Mouse (Mus musculus): Measurements from ENCODE around the gene Cited1. TPM values are rescaled to one million over a fixed set of nuclear protein-coding genes. Genes with fewer than 3 reads are reported as not detected.

The Cited1 gene
- polyA plus RNA-seq (2016; fragmentation: Nextera tagmentation; extraction: Ambion mirVana): 931 and 1,034 TPM in 2 replicates

DNA sequence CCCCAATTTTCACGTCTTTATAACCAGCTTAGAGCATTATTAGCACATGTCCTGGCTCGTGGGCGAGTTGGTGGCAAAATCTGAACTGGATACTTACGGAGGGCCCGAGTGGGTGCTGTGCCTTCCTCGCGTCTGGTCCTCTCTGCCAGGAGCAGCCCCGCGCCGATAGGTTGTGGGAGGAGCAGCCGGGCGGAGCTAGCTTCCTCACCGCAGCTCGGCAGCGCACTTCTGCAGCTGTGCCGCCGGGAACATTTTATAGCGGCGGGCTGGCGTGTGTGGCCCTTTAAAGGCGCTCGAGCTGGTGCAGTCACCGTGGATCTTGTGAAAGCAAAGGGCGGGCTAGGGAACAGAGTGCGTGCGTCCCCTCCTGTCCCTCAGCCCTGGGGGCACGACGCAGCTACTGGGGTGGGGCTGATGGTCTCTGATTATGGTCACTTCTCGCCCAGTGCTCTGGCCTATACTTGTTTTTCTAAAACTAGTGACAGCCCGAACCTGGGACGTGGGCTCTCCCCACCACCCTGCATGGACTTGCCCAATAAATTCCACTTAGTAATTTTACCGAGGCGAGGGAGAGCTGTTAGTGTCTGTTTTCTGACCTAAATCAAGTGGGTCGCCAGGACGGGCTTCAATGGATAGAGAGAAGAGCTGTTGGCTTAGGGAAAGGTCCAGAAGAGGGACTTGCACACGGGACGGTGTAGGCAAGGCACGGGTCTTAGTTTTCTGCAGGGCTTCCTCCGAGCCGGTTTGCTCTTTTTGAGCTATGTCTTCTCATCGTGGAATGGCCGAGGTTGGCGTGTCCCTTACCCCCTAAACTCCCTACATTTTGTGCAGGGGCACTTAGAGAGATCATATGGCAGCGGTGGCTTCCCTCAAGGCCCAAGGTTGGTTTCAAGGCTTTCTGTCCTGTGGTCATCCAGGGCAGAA is at the start of gene Cited1:
Gene Cited1 (minus strand): TSS at position 245 of the 924 bp plus-strand sequence.
- Histone ChIP-seq H3K9me3 (replicated peaks) (no peaks in the 10 kb centered on the region), H3K27ac (ENCODE audit: poor library complexity, severe bottlenecking) (peak within 1 kb of the TSS; percentile 75), H3K27me3 (replicated peaks) (peaks cover 65% of the 10 kb centered on the region), H3K9ac (peak within 1 kb of the TSS; percentile 85), H3K4me1 (replicated peaks) (0 out of 2 replicates have a peak, but pooled peaks cover 5% of the 10 kb centered on the region), H3K36me3 (peaks cover 5% of the 10 kb centered on the region), H3K4me3 (peak within 1 kb of the TSS; percentile 67), H3K4me2 (peak within 1 kb of the TSS; percentile 78)
- 13% methylated on average over 44 of the region's 44 CpGs for WGBS
- peak; percentile 74 for ATAC-seq (ENCODE audit: insufficient number of reproducible peaks, low FRiP score)

DNA sequence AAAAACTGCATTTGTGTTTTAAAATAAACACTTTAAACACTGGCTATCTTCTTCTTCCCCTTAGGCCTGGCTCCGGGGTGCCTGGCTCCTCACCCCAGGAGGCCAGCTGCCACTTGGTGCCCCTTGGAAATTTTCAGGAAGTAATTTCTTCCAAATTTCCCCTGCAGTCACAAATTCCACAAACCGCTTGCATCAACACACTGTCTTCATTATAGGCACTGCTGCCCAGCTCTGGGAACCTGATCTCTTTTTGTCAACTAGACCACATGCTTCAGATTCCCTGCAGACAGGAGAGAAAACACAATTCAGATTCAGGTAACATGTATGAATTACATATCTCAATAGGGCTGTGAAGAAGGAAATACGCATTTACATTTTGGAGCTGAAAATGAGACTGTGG is 32.9 kb upstream of the Cited1 start:
- 0 out of 2 replicates have a peak, but pooled peaks cover 5% of the 10 kb centered on the region for H3K27me3 ChIP-seq (replicated peaks)
- no peak overlapping the region for H3K9ac ChIP-seq
- H3K4me2 ChIP-seq: no peak overlapping the region
- H3K27ac ChIP-seq (ENCODE audit: poor library complexity, severe bottlenecking): no peak overlapping the region
- H3K4me3 ChIP-seq: no peak overlapping the region
- H3K4me1 ChIP-seq (replicated peaks): peaks cover 17% of the 10 kb centered on the region; the same call in 1 of the 2 replicates
- no peaks in the 10 kb centered on the region for H3K36me3 ChIP-seq
- 56% methylated on average over 3 of the region's 3 CpGs for WGBS
- no peak for ATAC-seq (ENCODE audit: insufficient number of reproducible peaks, low FRiP score)
- H3K9me3 ChIP-seq (replicated peaks): no peaks in the 10 kb centered on the region

DNA sequence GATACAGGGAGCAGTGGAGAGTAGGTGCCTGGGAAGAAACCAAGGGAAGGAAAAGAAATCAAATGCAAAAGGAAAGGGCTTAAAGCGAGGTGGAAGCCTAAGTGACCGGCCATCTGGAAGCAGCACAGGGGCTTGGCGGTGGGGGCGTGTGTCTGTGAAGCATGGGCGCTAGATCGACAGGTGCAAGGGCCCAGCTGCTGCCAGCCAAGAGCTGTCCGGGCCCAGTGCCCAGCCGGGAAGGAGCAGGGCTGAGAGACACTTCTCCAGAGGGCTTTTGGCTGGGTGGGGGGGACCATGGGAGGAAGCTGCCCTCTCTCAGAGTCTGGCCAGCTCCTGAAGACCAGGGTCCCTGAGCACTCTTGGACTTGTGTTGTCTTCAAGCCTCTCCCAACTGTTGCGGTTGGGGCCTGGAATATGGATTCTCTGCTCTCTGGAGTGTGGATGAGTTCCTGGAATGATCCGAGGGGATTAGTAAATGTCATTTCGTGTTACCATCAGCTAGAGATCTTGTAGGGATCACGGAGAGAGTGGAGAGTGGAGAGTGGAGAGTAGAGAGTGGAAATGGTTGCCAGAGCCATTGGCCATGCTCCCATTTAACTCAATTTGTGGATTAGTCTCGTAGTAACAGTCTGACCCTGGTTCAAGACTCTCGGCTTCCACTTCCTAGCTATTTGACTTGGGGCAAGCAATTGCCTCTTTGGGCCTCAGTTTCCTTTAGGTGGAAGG is 10.8 kb upstream of the Cited1 start:
- H3K9ac ChIP-seq: no peak overlapping the region
- no peaks in the 10 kb centered on the region for H3K36me3 ChIP-seq
- H3K27ac ChIP-seq (ENCODE audit: poor library complexity, severe bottlenecking): no peak overlapping the region
- no peak for ATAC-seq (ENCODE audit: insufficient number of reproducible peaks, low FRiP score)
- H3K4me2 ChIP-seq: no peak overlapping the region
- no peaks in the 10 kb centered on the region for H3K4me1 ChIP-seq (replicated peaks)
- H3K27me3 ChIP-seq (replicated peaks): peaks cover 29% of the 10 kb centered on the region
- no peak overlapping the region for H3K4me3 ChIP-seq
- 80% methylated on average over 14 of the region's 14 CpGs for WGBS
- no peaks in the 10 kb centered on the region for H3K9me3 ChIP-seq (replicated peaks)

DNA sequence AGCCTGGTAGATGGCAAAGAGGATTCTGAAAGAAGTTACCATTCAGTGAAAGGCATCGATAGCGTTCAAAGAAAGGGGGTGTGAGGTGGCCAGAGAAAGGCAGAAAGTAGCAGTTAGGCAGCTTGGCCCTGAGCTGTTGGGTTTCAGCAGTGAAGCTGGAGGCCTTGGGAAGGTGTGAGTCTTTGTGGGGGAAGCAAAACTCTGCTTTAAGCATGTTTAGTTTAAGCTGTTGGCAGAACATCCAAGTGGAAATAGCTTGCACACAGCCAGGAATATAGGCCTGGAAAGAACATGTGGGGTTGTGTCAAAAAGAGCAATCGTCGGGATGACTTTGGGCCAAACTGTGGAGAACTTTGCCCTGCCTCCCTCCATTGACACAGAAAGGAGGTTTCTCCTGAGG is 7.8 kb upstream of the Cited1 start:
- Histone ChIP-seq H3K9ac (no peak overlapping the region), H3K4me2 (no peak overlapping the region), H3K9me3 (replicated peaks) (no peaks in the 10 kb centered on the region), H3K36me3 (no peaks in the 10 kb centered on the region), H3K27ac (ENCODE audit: poor library complexity, severe bottlenecking) (no peak overlapping the region), H3K4me1 (replicated peaks) (no peaks in the 10 kb centered on the region), H3K4me3 (no peak overlapping the region), H3K27me3 (replicated peaks) (peaks cover 29% of the 10 kb centered on the region)
- 86% methylated on average over 4 of the region's 4 CpGs for WGBS
- no peak for ATAC-seq (ENCODE audit: insufficient number of reproducible peaks, low FRiP score)

DNA sequence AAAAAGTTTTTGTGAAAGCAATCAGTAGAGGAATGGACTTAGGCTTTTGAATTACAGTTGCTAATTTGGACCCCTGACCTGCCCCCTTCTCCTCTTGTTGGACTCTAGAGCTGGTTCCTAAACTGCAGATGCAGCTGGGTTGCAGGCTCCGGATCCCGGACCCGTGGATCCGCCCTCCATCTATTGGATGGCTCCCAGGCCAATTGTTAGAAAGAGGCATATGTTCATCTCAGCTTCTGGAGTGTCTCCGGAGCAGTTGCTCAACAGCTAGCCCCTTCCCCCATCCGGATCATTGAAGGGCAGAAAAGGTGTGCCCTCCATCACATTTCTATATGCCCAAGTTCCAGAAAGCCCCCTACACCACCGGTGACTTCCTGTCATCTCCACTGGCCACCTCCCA is 1.9 kb upstream of the Cited1 start:
- 14% methylated on average over 7 of the region's 7 CpGs for WGBS
- Histone ChIP-seq H3K4me1 (replicated peaks) (0 out of 2 replicates have a peak, but pooled peaks cover 5% of the 10 kb centered on the region), H3K27me3 (replicated peaks) (peaks cover 51% of the 10 kb centered on the region), H3K4me2 (peak overlapping the region; percentile 78), H3K4me3 (peak overlapping the region; percentile 14; the same call in 1 of the 2 replicates), H3K36me3 (no peaks in the 10 kb centered on the region), H3K9me3 (replicated peaks) (no peaks in the 10 kb centered on the region), H3K27ac (ENCODE audit: poor library complexity, severe bottlenecking) (no peak overlapping the region), H3K9ac (no peak overlapping the region)
- no peak for ATAC-seq (ENCODE audit: insufficient number of reproducible peaks, low FRiP score)

DNA sequence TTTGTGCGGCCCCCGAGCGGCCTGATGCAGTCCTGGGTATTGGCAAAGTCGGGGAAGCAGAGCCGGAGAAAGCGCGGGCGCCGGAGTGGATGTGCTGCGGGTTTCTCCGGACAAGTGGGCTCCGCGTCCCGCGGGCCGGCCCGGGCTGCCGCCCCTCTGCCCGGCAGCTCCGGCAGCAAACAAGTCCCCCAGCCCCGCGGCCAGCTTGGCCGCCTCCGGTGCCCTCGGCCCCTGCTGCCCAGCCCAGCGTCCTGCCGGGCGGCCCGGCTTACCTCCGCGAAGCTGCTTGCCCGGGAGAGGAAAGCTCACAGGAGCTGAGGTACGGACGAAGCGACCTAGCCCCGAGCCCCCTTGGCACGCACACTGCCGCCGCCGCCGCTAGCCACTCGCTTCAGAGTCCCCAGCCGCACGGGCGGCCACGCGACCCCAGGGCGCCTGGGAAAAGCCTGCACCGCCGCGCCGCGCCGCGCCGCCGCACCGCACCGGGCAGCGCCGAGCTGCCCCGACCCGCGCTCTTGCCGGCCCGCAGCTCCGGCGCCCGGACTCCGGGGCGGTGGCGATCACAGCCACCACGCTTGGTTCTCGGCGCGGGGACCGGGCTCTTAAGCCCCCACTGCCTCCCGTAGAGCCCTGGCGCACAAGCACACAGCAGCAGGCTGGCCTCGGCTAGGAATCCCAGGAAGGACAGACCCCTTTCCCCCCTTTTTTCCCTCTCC is 602 bp downstream of the Cited1 start:
- ATAC-seq (ENCODE audit: insufficient number of reproducible peaks, low FRiP score): 0 out of 2 replicates have a peak, but pooled peaks have one; percentile 22
- no peaks in the 10 kb centered on the region; the same call in 1 of the 2 replicates for H3K9me3 ChIP-seq (replicated peaks)
- WGBS: 18% methylated on average over 73 of the region's 80 CpGs
- H3K36me3 ChIP-seq: peaks cover 11% of the 10 kb centered on the region
- 0 out of 2 replicates have a peak, but pooled peaks cover 5% of the 10 kb centered on the region for H3K4me1 ChIP-seq (replicated peaks)
- peak overlapping the region; percentile 85 for H3K9ac ChIP-seq
- H3K27me3 ChIP-seq (replicated peaks): peaks cover 65% of the 10 kb centered on the region
- H3K27ac ChIP-seq (ENCODE audit: poor library complexity, severe bottlenecking): peak overlapping the region; percentile 75
- peak overlapping the region; percentile 67 for H3K4me3 ChIP-seq
- H3K4me2 ChIP-seq: peak overlapping the region; percentile 78

DNA sequence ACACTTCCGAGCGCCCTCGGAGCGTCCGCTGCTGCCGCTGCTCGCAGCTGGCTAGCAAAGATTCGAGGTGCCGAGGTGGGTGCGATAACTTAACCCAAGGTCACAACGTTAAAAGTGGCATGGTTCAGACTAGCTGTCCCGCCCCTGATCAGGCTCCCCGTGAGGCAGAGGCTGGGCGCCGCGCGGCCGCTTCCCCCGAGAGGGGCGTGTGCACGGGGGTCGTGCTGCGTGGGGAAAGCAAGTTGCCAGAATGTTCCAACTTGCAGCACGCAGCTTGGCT is 1.1 kb downstream of the Cited1 start:
- Histone ChIP-seq H3K9me3 (replicated peaks) (no peaks in the 10 kb centered on the region; the same call in 1 of the 2 replicates), H3K27ac (ENCODE audit: poor library complexity, severe bottlenecking) (peak overlapping the region; percentile 75), H3K27me3 (replicated peaks) (peaks cover 65% of the 10 kb centered on the region), H3K36me3 (peaks cover 11% of the 10 kb centered on the region), H3K9ac (peak overlapping the region; percentile 85), H3K4me1 (replicated peaks) (0 out of 2 replicates have a peak, but pooled peaks cover 5% of the 10 kb centered on the region), H3K4me2 (peak overlapping the region; percentile 78), H3K4me3 (peak overlapping the region; percentile 67)
- 13% methylated on average over 24 of the region's 24 CpGs for WGBS
- ATAC-seq (ENCODE audit: insufficient number of reproducible peaks, low FRiP score): 0 out of 2 replicates have a peak, but pooled peaks have one; percentile 8

DNA sequence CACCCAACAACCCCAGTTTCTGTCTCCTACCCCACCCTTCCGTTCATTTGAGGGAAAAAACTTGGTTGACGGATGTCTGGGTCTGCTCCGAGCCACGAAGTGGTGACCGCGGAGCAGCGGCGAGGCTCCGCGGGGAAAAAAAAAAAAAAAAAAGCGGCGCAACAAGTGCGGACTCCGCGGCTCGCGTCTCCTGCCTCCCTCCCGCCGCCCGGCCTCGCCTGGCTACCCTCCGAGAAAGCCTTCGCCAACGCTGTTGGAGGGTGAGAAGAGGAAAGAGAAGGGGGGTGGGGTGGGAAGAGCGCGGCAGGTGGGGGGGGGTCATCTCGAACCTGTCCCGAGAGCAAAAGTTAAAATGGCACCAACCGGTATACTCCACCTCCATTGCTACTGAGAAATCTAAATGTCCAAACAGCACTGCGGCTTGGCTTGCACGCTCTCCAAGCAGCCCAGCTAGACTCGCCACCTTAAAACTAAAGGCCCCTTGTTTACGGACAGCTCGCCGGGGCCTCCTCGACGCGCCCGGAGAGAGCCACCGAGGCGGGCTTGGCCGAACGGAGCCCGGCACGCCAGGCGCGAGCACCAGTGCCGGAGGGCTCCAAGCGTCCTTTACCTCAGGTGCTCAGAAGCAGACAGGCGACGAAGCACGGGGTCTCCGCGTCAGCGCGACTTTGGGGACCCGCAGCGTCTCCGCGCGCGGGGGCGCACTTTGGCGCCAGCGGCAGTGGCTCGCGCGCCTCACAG is 1.7 kb downstream of the Cited1 start:
- Histone ChIP-seq H3K9me3 (replicated peaks) (no peaks in the 10 kb centered on the region; the same call in 1 of the 2 replicates), H3K27ac (ENCODE audit: poor library complexity, severe bottlenecking) (peak overlapping the region; percentile 75), H3K36me3 (peaks cover 11% of the 10 kb centered on the region), H3K4me3 (peak overlapping the region; percentile 67), H3K4me2 (peak overlapping the region; percentile 78), H3K9ac (peak overlapping the region; percentile 85), H3K27me3 (replicated peaks) (peaks cover 65% of the 10 kb centered on the region), H3K4me1 (replicated peaks) (0 out of 2 replicates have a peak, but pooled peaks cover 5% of the 10 kb centered on the region)
- 13% methylated on average over 58 of the region's 68 CpGs for WGBS
- ATAC-seq (ENCODE audit: insufficient number of reproducible peaks, low FRiP score): no peak

DNA sequence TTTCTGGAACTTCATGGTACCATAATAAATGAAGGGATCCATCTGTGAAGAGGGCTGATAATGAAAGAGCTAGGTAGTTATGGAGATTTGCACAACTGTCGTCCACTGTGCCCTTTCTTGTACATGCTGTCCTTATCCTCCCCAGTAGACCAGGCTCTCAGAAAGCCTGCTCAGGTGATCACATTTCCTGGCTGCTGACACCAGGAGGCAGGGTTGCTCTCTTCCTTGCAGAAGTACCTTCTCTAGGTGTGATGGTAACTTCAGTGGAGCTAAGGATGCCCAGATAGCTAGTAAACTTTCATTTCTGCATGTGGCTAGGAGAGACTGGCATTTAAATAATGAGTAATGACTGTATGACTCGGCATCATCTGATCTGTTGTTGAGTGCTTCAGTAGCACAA is 7.6 kb downstream of the Cited1 start:
- Histone ChIP-seq H3K4me1 (replicated peaks) (no peaks in the 10 kb centered on the region), H3K36me3 (peaks cover 11% of the 10 kb centered on the region), H3K27ac (ENCODE audit: poor library complexity, severe bottlenecking) (no peak overlapping the region), H3K4me3 (no peak overlapping the region), H3K9me3 (replicated peaks) (no peaks in the 10 kb centered on the region; the same call in 1 of the 2 replicates), H3K27me3 (replicated peaks) (peaks cover 29% of the 10 kb centered on the region), H3K9ac (no peak overlapping the region), H3K4me2 (no peak overlapping the region)
- 64% methylated on average over 2 of the region's 2 CpGs for WGBS
- no peak for ATAC-seq (ENCODE audit: insufficient number of reproducible peaks, low FRiP score)

DNA sequence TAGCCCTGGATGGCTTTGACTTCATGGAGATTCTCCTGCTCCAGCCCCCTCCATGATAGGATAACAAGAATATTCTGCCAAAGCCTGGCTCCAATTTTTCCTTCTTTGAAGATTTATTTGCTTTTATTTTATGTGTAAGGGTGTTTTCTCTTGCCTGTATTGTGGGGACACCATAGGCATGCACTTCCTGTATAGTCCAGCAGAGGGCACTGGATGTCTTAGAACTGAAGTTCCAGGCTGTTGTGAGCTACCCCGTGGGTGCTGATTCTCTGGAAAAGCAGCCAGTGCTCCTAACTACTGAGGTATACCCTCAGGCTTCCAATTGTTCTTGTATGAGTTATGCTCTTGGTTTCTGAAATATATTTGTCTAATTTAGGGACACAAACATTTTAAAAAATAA is 32.9 kb downstream of the Cited1 start:
- Histone ChIP-seq H3K27me3 (replicated peaks) (no peaks in the 10 kb centered on the region), H3K4me1 (replicated peaks) (no peaks in the 10 kb centered on the region), H3K4me2 (no peak overlapping the region), H3K9ac (no peak overlapping the region), H3K27ac (ENCODE audit: poor library complexity, severe bottlenecking) (no peak overlapping the region), H3K4me3 (no peak overlapping the region), H3K36me3 (no peaks in the 10 kb centered on the region), H3K9me3 (replicated peaks) (no peaks in the 10 kb centered on the region)
- 6% methylated on average over 1 of the region's 1 CpGs for WGBS
- ATAC-seq (ENCODE audit: insufficient number of reproducible peaks, low FRiP score): no peak

Measured in heart, embryonic 12.5 days (tissue).